Mouse (Mus musculus) intestine, embryonic 14.5 days (tissue): ENCODE results near the gene Cela3b. TPM values are rescaled to one million over a fixed set of nuclear protein-coding genes. Genes with fewer than 3 reads are reported as not detected.
A peak's percentile ranks its signal among the peaks of the same experiment; 100 is the strongest.

Source experiments
- ATAC-seq: fragments of 200-750 bp; cut with Nextera tagmentation; replicated peaks from 2 replicates; pipeline ENCODE4 v1.8.0; 2017; ENCODE audit warnings: low read depth, moderate number of reproducible peaks, moderate TSS enrichment, moderate library complexity; ENCODE audit not compliant: low FRiP score, low TSS enrichment
- DNase-seq: peaks from one replicate; pipeline ENCODE4 v3.0.0-alpha.2; 2018; ENCODE audit warnings: low spot score
- H3K27ac ChIP-seq: fragments of 300-500 bp; sonication (generic); 2 replicates; pipeline ENCODE4 v1.5.1; 2014; ENCODE audit warnings: low read depth, mild to moderate bottlenecking, control low read depth
- H3K27me3 ChIP-seq: fragments of 300-500 bp; sonication (generic); replicated peaks from 2 replicates; pipeline ENCODE4 v1.6.1; 2014; ENCODE audit warnings: low read length, control low read depth; ENCODE audit not compliant: control insufficient read depth, insufficient read depth
- H3K36me3 ChIP-seq: fragments of 300-500 bp; sonication (generic); 2 replicates; pipeline ENCODE4 v1.6.1; 2014; ENCODE audit warnings: low read length, control low read depth; ENCODE audit not compliant: control insufficient read depth, insufficient read depth
- H3K4me1 ChIP-seq: fragments of 300-500 bp; sonication (generic); replicated peaks from 2 replicates; pipeline ENCODE4 v1.6.1; 2014; ENCODE audit warnings: low read length, control low read depth, mixed read lengths; ENCODE audit not compliant: control insufficient read depth, insufficient read depth
- H3K4me2 ChIP-seq: fragments of 300-500 bp; sonication (generic); 2 replicates; pipeline ENCODE4 v1.6.1; 2014; ENCODE audit warnings: low read length
- H3K4me3 ChIP-seq: fragments of 300-500 bp; sonication (generic); 2 replicates; pipeline ENCODE4 v1.5.1; 2014; ENCODE audit warnings: low read depth, low read length, control low read depth, mixed read lengths
- H3K9ac ChIP-seq: fragments of 300-500 bp; sonication (generic); 2 replicates; pipeline ENCODE4 v1.6.1; 2014; ENCODE audit warnings: mild to moderate bottlenecking, low read length
- H3K9me3 ChIP-seq: fragments of 300-500 bp; sonication (generic); 2 replicates; pipeline ENCODE4 v1.6.1; 2016; ENCODE audit warnings: low read length, control low read depth; ENCODE audit not compliant: control insufficient read depth
- WGBS: fragments of 180-500 bp; shearing (Covaris S2); extraction: QIAGEN DNeasy Blood & Tissue Kit; methylation state at CpG from one replicate; pipeline ENCODE4 v1.1.7; 2014; 5-methylcytosine and 5-hydroxymethylcytosine counted together
- polyA plus RNA-seq: library from polyadenylated mRNA; unstranded; fragments of >200 nt; fragmentation: Nextera tagmentation; extraction: Ambion mirVana; gene quantifications from 2 replicates; pipeline ENCODE4 v1.2.1, GENCODE M21; 2014

Cela3b gene
- polyA plus RNA-seq, 1 experiment from 2014 or later = 3.8 TPM

GRCm38 (mm10) chr4:137473701-137474388, 43.5 kb upstream of the Cela3b start:
- Histone ChIP-seq H3K4me1 (peaks cover 75% of the 10 kb centered on the region), H3K36me3 (no peaks in the 10 kb centered on the region; the same call in 1 of the 2 replicates), H3K4me3 (no peak overlapping the region), H3K9me3 (no peaks in the 10 kb centered on the region), H3K27ac (peak overlapping the region; percentile 22; the same call in 1 of the 2 replicates), H3K4me2 (no peak overlapping the region), H3K27me3 (no peaks in the 10 kb centered on the region), H3K9ac (0 out of 2 replicates have a peak overlapping the region, but pooled peaks have one; percentile 3)
- ATAC-seq (no peak), DNase-seq (no peak)
- WGBS = 42% methylated on average over 18 of the region's 18 CpGs

- H3K36me3 ChIP-seq = no peaks in the 10 kb centered on the region; the same call in 1 of the 2 replicates
- 80% methylated on average over 8 of the region's 8 CpGs for WGBS
- H3K9ac ChIP-seq = 0 out of 2 replicates have a peak overlapping the region, but pooled peaks have one; percentile 3
- peaks cover 71% of the 10 kb centered on the region for H3K4me1 ChIP-seq
- H3K27me3 ChIP-seq = no peaks in the 10 kb centered on the region
- DNase-seq (no peak), ATAC-seq (no peak)
- H3K4me2 ChIP-seq = no peak overlapping the region
- H3K27ac ChIP-seq = 0 out of 2 replicates have a peak overlapping the region, but pooled peaks have one; percentile 22
- no peaks in the 10 kb centered on the region for H3K9me3 ChIP-seq
- no peak overlapping the region for H3K4me3 ChIP-seq
Measured at GRCm38 (mm10) chr4:137473240-137473639, 42.9 kb upstream of the Cela3b start.

- Histone ChIP-seq H3K4me3 (no peak overlapping the region), H3K27me3 (no peaks in the 10 kb centered on the region), H3K27ac (peak overlapping the region; percentile 52), H3K4me1 (peaks cover 61% of the 10 kb centered on the region), H3K9me3 (no peaks in the 10 kb centered on the region), H3K4me2 (peak overlapping the region; percentile 71), H3K9ac (peak overlapping the region; percentile 20; the same call in 1 of the 2 replicates), H3K36me3 (no peaks in the 10 kb centered on the region; the same call in 1 of the 2 replicates)
- 48% methylated on average over 8 of the region's 8 CpGs for WGBS
- ATAC-seq = no peak
- DNase-seq = no peak
Measured at GRCm38 (mm10) chr4:137471326-137471725, 41.0 kb upstream of the Cela3b start.

GRCm38 (mm10) chr4:137470701-137471317, 40.5 kb upstream of the Cela3b start:
- DNase-seq = no peak
- Histone ChIP-seq H3K36me3 (no peaks in the 10 kb centered on the region; the same call in 1 of the 2 replicates), H3K4me1 (peaks cover 56% of the 10 kb centered on the region), H3K9me3 (no peaks in the 10 kb centered on the region), H3K4me3 (peak overlapping the region; percentile 65), H3K27ac (peak overlapping the region; percentile 52), H3K9ac (peak overlapping the region; percentile 59), H3K4me2 (peak overlapping the region; percentile 71), H3K27me3 (no peaks in the 10 kb centered on the region)
- ATAC-seq = no peak
- 47% methylated on average over 9 of the region's 9 CpGs for WGBS

- DNase-seq (no peak), ATAC-seq (no peak)
- Histone ChIP-seq H3K4me3 (peak overlapping the region; percentile 65), H3K4me1 (peaks cover 48% of the 10 kb centered on the region), H3K36me3 (no peaks in the 10 kb centered on the region; the same call in 1 of the 2 replicates), H3K4me2 (peak overlapping the region; percentile 71), H3K9ac (peak overlapping the region; percentile 59), H3K9me3 (no peaks in the 10 kb centered on the region), H3K27me3 (no peaks in the 10 kb centered on the region), H3K27ac (peak overlapping the region; percentile 29; the same call in 1 of the 2 replicates)
- WGBS = 38% methylated on average over 15 of the region's 15 CpGs
Measured at GRCm38 (mm10) chr4:137469845-137470692, 39.7 kb upstream of the Cela3b start.

- DNase-seq (no peak), ATAC-seq (no peak; the same call in 1 of the 2 replicates)
- H3K9me3 ChIP-seq = no peaks in the 10 kb centered on the region
- H3K9ac ChIP-seq = peak overlapping the region; percentile 59
- H3K27ac ChIP-seq = peak overlapping the region; percentile 29; the same call in 1 of the 2 replicates
- H3K4me2 ChIP-seq = peak overlapping the region; percentile 71
- peak overlapping the region; percentile 65 for H3K4me3 ChIP-seq
- peaks cover 47% of the 10 kb centered on the region for H3K4me1 ChIP-seq
- 3% methylated on average over 20 of the region's 20 CpGs for WGBS
- no peaks in the 10 kb centered on the region for H3K27me3 ChIP-seq
- H3K36me3 ChIP-seq = no peaks in the 10 kb centered on the region
Measured at GRCm38 (mm10) chr4:137469081-137469844, 38.9 kb upstream of the Cela3b start.

GRCm38 (mm10) chr4:137468260-137469080, 38.1 kb upstream of the Cela3b start, which contains the start of gene Hspg2:
Gene Hspg2 (plus strand): TSS chr4:137468769.
- Histone ChIP-seq H3K4me3 (peak within 1 kb of the TSS; percentile 65), H3K27me3 (no peaks in the 10 kb centered on the region), H3K9me3 (no peaks in the 10 kb centered on the region), H3K27ac (peak within 1 kb of the TSS; percentile 69), H3K4me1 (peaks cover 41% of the 10 kb centered on the region), H3K4me2 (peak within 1 kb of the TSS; percentile 71), H3K36me3 (no peaks in the 10 kb centered on the region), H3K9ac (peak within 1 kb of the TSS; percentile 59)
- WGBS = under 1% methylated on average over 65 of the region's 72 CpGs
- peak; percentile 89 for ATAC-seq
- peak; percentile 100 for DNase-seq
